Mouse (Mus musculus): ENCODE measurements around the gene Ezh1. TPM values are rescaled to one million over a fixed set of nuclear protein-coding genes. Genes with fewer than 3 reads are reported as not detected.

Ezh1 gene
- polyA plus RNA-seq (2012; rRNA removed): 44.8 and 48.5 TPM in 2 replicates

- TF ChIP-seq POLR2A (IDR thresholded peaks at IDR 0.05; ENCODE audit: low read depth, low read length) (peak; percentile 54), CTCF (conservative IDR thresholded peaks at IDR 0.05; ENCODE audit: insufficient read depth, insufficient read length, low read depth, low read length) (peak; percentile 43; the same call in 1 of the 2 replicates)
- Histone ChIP-seq H3K4me1 (ENCODE audit: control insufficient read depth, insufficient read depth, low read length) (peaks cover 20% of the 10 kb centered on the region; the same call in 1 of the 2 replicates), H3K27me3 (replicated peaks; ENCODE audit: control insufficient read depth, insufficient read depth, low read length) (no peaks in the 10 kb centered on the region), H3K27ac (ENCODE audit: insufficient read depth, low read depth, low read length) (peak within 1 kb of the TSS; percentile 71), H3K4me3 (ENCODE audit: insufficient read depth, low read depth, low read length) (peak within 1 kb of the TSS; percentile 92), H3K36me3 (ENCODE audit: control insufficient read depth, insufficient read depth, low read length) (no peaks in the 10 kb centered on the region)
- DNase-seq: peak; percentile 98
- WGBS: 1% methylated on average over 55 of the region's 56 CpGs
Measured at GRCm38 (mm10) chr11:101226065-101226701, at the start of gene Ezh1. Ezh1 (minus strand) TSS chr11:101226463.

GRCm38 (mm10) chr11:101275309-101275708 lies 49.0 kb upstream of the Ezh1 start:
- no peak for DNase-seq
- 69% methylated on average over 4 of the region's 4 CpGs for WGBS
- H3K27me3 ChIP-seq (replicated peaks; ENCODE audit: control insufficient read depth, insufficient read depth, low read length): no peaks in the 10 kb centered on the region
- H3K36me3 ChIP-seq (ENCODE audit: control insufficient read depth, insufficient read depth, low read length): no peaks in the 10 kb centered on the region; the same call in 1 of the 2 replicates
- peaks cover 21% of the 10 kb centered on the region for H3K4me1 ChIP-seq (ENCODE audit: control insufficient read depth, insufficient read depth, low read length)
- H3K4me3 ChIP-seq (ENCODE audit: insufficient read depth, low read depth, low read length): no peak overlapping the region
- TF ChIP-seq POLR2A (IDR thresholded peaks at IDR 0.05; ENCODE audit: low read depth, low read length): no peak
- TF ChIP-seq CTCF (conservative IDR thresholded peaks at IDR 0.05; ENCODE audit: insufficient read depth, insufficient read length, low read depth, low read length): no peak
- H3K27ac ChIP-seq (ENCODE audit: insufficient read depth, low read depth, low read length): peak overlapping the region; percentile 58

- peaks cover 19% of the 10 kb centered on the region for H3K4me1 ChIP-seq (ENCODE audit: control insufficient read depth, insufficient read depth, low read length)
- no peak overlapping the region for H3K27ac ChIP-seq (ENCODE audit: insufficient read depth, low read depth, low read length)
- WGBS: 77% methylated on average over 3 of the region's 3 CpGs
- no peaks in the 10 kb centered on the region for H3K27me3 ChIP-seq (replicated peaks; ENCODE audit: control insufficient read depth, insufficient read depth, low read length)
- no peak for TF ChIP-seq POLR2A (IDR thresholded peaks at IDR 0.05; ENCODE audit: low read depth, low read length)
- TF ChIP-seq CTCF (conservative IDR thresholded peaks at IDR 0.05; ENCODE audit: insufficient read depth, insufficient read length, low read depth, low read length): no peak
- H3K36me3 ChIP-seq (ENCODE audit: control insufficient read depth, insufficient read depth, low read length): no peaks in the 10 kb centered on the region; the same call in 1 of the 2 replicates
- H3K4me3 ChIP-seq (ENCODE audit: insufficient read depth, low read depth, low read length): no peak overlapping the region
- no peak for DNase-seq
Measured at GRCm38 (mm10) chr11:101272446-101272845, 46.2 kb upstream of the Ezh1 start.

- no peak for DNase-seq
- Histone ChIP-seq H3K36me3 (ENCODE audit: control insufficient read depth, insufficient read depth, low read length) (peaks cover 3% of the 10 kb centered on the region; the same call in 1 of the 2 replicates), H3K27me3 (replicated peaks; ENCODE audit: control insufficient read depth, insufficient read depth, low read length) (no peaks in the 10 kb centered on the region), H3K4me1 (ENCODE audit: control insufficient read depth, insufficient read depth, low read length) (no peaks in the 10 kb centered on the region; the same call in 1 of the 2 replicates), H3K4me3 (ENCODE audit: insufficient read depth, low read depth, low read length) (no peak overlapping the region), H3K27ac (ENCODE audit: insufficient read depth, low read depth, low read length) (0 out of 2 replicates have a peak overlapping the region, but pooled peaks have one; percentile 32)
- 43% methylated on average over 10 of the region's 10 CpGs for WGBS
- TF ChIP-seq CTCF (conservative IDR thresholded peaks at IDR 0.05; ENCODE audit: insufficient read depth, insufficient read length, low read depth, low read length): no peak
- TF ChIP-seq POLR2A (IDR thresholded peaks at IDR 0.05; ENCODE audit: low read depth, low read length): no peak
Measured at GRCm38 (mm10) chr11:101269577-101270116, 43.4 kb upstream of the Ezh1 start.

GRCm38 (mm10) chr11:101265906-101266305 lies 39.6 kb upstream of the Ezh1 start:
- TF ChIP-seq CTCF (conservative IDR thresholded peaks at IDR 0.05; ENCODE audit: insufficient read depth, insufficient read length, low read depth, low read length) (no peak), POLR2A (IDR thresholded peaks at IDR 0.05; ENCODE audit: low read depth, low read length) (no peak)
- Histone ChIP-seq H3K4me1 (ENCODE audit: control insufficient read depth, insufficient read depth, low read length) (peaks cover 7% of the 10 kb centered on the region), H3K4me3 (ENCODE audit: insufficient read depth, low read depth, low read length) (no peak overlapping the region), H3K36me3 (ENCODE audit: control insufficient read depth, insufficient read depth, low read length) (peaks cover 3% of the 10 kb centered on the region; the same call in 1 of the 2 replicates), H3K27ac (ENCODE audit: insufficient read depth, low read depth, low read length) (0 out of 2 replicates have a peak overlapping the region, but pooled peaks have one; percentile 30), H3K27me3 (replicated peaks; ENCODE audit: control insufficient read depth, insufficient read depth, low read length) (no peaks in the 10 kb centered on the region)
- 56% methylated on average over 6 of the region's 6 CpGs for WGBS
- DNase-seq: no peak

GRCm38 (mm10) chr11:101264954-101265471 lies 38.8 kb upstream of the Ezh1 start:
- DNase-seq: no peak
- no peaks in the 10 kb centered on the region for H3K27me3 ChIP-seq (replicated peaks; ENCODE audit: control insufficient read depth, insufficient read depth, low read length)
- H3K36me3 ChIP-seq (ENCODE audit: control insufficient read depth, insufficient read depth, low read length): peaks cover 3% of the 10 kb centered on the region; the same call in 1 of the 2 replicates
- H3K4me3 ChIP-seq (ENCODE audit: insufficient read depth, low read depth, low read length): peak overlapping the region; percentile 15
- peaks cover 7% of the 10 kb centered on the region for H3K4me1 ChIP-seq (ENCODE audit: control insufficient read depth, insufficient read depth, low read length)
- TF ChIP-seq POLR2A (IDR thresholded peaks at IDR 0.05; ENCODE audit: low read depth, low read length) (peak; percentile 17), CTCF (conservative IDR thresholded peaks at IDR 0.05; ENCODE audit: insufficient read depth, insufficient read length, low read depth, low read length) (no peak)
- peak overlapping the region; percentile 22 for H3K27ac ChIP-seq (ENCODE audit: insufficient read depth, low read depth, low read length)
- 39% methylated on average over 31 of the region's 31 CpGs for WGBS

GRCm38 (mm10) chr11:101263989-101264280 lies 37.7 kb upstream of the Ezh1 start:
- peak overlapping the region; percentile 37 for H3K27ac ChIP-seq (ENCODE audit: insufficient read depth, low read depth, low read length)
- H3K27me3 ChIP-seq (replicated peaks; ENCODE audit: control insufficient read depth, insufficient read depth, low read length): no peaks in the 10 kb centered on the region
- peaks cover 3% of the 10 kb centered on the region; the same call in 1 of the 2 replicates for H3K36me3 ChIP-seq (ENCODE audit: control insufficient read depth, insufficient read depth, low read length)
- H3K4me3 ChIP-seq (ENCODE audit: insufficient read depth, low read depth, low read length): peak overlapping the region; percentile 96
- TF ChIP-seq CTCF (conservative IDR thresholded peaks at IDR 0.05; ENCODE audit: insufficient read depth, insufficient read length, low read depth, low read length) (no peak), POLR2A (IDR thresholded peaks at IDR 0.05; ENCODE audit: low read depth, low read length) (no peak)
- H3K4me1 ChIP-seq (ENCODE audit: control insufficient read depth, insufficient read depth, low read length): peaks cover 11% of the 10 kb centered on the region
- 59% methylated on average over 3 of the region's 3 CpGs for WGBS
- DNase-seq: no peak
